Mouse (Mus musculus) heart, postnatal 0 days (tissue): ENCODE measurements around the gene Rps19bp1.

ENCODE experiments used
- CTCF ChIP-seq: IDR thresholded peaks from 2 replicates; pipeline ENCODE4 v1.5.1; 2016; ENCODE audit warnings: antibody characterized with exemption, control low read depth, low read depth
- EP300 ChIP-seq: IDR thresholded peaks from 2 replicates; pipeline ENCODE4 v1.6.1; 2016; ENCODE audit warnings: antibody characterized with exemption, low read depth

GRCm38 (mm10) chr15:80232331-80232730, 31.8 kb downstream of the Rps19bp1 start:
- TF ChIP-seq EP300 (no peak), CTCF (no peak)
